8 mouse cellular contexts compared by ENCODE assay signal in the genomic region with DNA sequence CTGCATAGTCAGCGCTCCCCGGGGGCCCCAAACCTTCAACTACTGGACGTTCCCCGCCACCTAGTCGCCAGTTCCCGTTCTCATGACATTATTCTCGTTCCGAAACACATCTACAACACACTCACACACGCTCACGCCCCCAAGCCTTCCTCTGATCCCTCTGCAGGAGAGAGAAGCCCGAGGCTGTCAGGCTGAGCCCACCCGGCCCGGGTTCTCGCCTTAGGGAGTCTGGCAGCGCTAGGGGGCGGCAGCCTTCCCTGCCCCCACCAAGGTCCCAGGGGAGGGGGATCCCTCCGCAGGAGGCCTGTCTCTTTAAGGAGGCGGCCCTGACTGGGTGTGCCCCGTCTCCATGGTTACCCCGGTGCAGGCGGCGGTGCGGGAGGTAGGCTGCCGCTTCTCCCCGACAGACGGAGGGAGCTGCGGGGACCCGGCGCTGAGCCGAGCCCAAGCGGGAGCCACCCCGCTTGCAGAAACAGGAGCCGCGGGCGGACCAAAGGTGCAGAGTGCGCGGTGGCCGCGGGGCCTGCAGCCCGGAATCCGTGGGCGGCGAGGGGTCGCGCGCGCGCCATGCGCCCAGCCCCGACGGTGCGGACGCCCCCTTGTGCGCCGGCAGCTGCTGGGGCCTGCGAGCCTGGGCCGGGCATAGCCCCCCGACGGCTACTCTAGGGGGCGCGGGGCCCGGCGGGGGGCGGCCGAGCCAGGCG. TPM values are rescaled to one million over a fixed set of nuclear protein-coding genes. Genes with fewer than 3 reads are reported as not detected.
DNase-seq lines count a peak whose midpoint lies in the region; ATAC-seq and TF ChIP-seq lines count a peak whose summit lies in the region.

Gene Kcnh3 (plus strand): TSS at position 654 of the 704 bp plus-strand sequence.

- H3K9me3 ChIP-seq in E14TG2a.4 (ENCODE audit: low read length): no peaks in the 10 kb centered on the region
- H3K9me3 ChIP-seq in embryonic facial prominence, embryonic 15.5 days (replicated peaks): no peaks in the 10 kb centered on the region
- H3K9me3 ChIP-seq in hindbrain, embryonic 10.5 days: no peaks in the 10 kb centered on the region
- H3K9me3 ChIP-seq in lung, embryonic 15.5 days: no peaks in the 10 kb centered on the region

- H3K36me3 ChIP-seq in E14TG2a.4 (ENCODE audit: insufficient read depth, low read length): peaks cover 7% of the 10 kb centered on the region; the same call in 1 of the 2 replicates
- no peaks in the 10 kb centered on the region for H3K36me3 ChIP-seq in embryonic facial prominence, embryonic 15.5 days
- H3K36me3 ChIP-seq in hindbrain, embryonic 10.5 days: no peaks in the 10 kb centered on the region
- H3K36me3 ChIP-seq in lung, embryonic 15.5 days: no peaks in the 10 kb centered on the region

- H3K27ac ChIP-seq in embryonic facial prominence, embryonic 15.5 days (replicated peaks): peak within 1 kb of the TSS; percentile 22; the same call in 1 of the 2 replicates
- H3K27ac ChIP-seq in hindbrain, embryonic 10.5 days: peak within 1 kb of the TSS; percentile 62
- H3K27ac ChIP-seq in lung, embryonic 15.5 days: no peak within 1 kb of the TSS

- ATAC-seq in embryonic facial prominence, embryonic 15.5 days (ENCODE audit: insufficient number of reproducible peaks, low FRiP score, low TSS enrichment, low read depth): no peak
- peak; percentile 29; the same call in 1 of the 2 replicates for ATAC-seq in lung, embryonic 15.5 days (ENCODE audit: borderline replicate concordance, extremely low read depth, low FRiP score, low TSS enrichment)

- peak within 1 kb of the TSS; percentile 26 for H3K9ac ChIP-seq in embryonic facial prominence, embryonic 15.5 days
- H3K9ac ChIP-seq in lung, embryonic 15.5 days: peak within 1 kb of the TSS; percentile 21; the same call in 1 of the 2 replicates

- TF ChIP-seq CTCF in E14TG2a.4 (conservative IDR thresholded peaks at IDR 0.05; ENCODE audit: low read length): no peak

- peaks cover 92% of the 10 kb centered on the region for H3K4me1 ChIP-seq in E14TG2a.4 (replicated peaks; ENCODE audit: low read depth, low read length)
- H3K4me1 ChIP-seq in embryonic facial prominence, embryonic 15.5 days: peaks cover 48% of the 10 kb centered on the region
- H3K4me1 ChIP-seq in hindbrain, embryonic 10.5 days (replicated peaks): peaks cover 69% of the 10 kb centered on the region
- peaks cover 35% of the 10 kb centered on the region for H3K4me1 ChIP-seq in lung, embryonic 15.5 days

- peak within 1 kb of the TSS; percentile 82 for H3K4me3 ChIP-seq in E14TG2a.4 (replicated peaks; ENCODE audit: low read length)
- peak within 1 kb of the TSS; percentile 50 for H3K4me3 ChIP-seq in embryonic facial prominence, embryonic 15.5 days (replicated peaks)
- peak within 1 kb of the TSS; percentile 53 for H3K4me3 ChIP-seq in hindbrain, embryonic 10.5 days
- H3K4me3 ChIP-seq in lung, embryonic 15.5 days: peak within 1 kb of the TSS; percentile 40

- H3K27me3 ChIP-seq in E14TG2a.4 (ENCODE audit: insufficient read depth, low read length): peaks cover 77% of the 10 kb centered on the region
- peaks cover 83% of the 10 kb centered on the region for H3K27me3 ChIP-seq in embryonic facial prominence, embryonic 15.5 days
- H3K27me3 ChIP-seq in hindbrain, embryonic 10.5 days (ENCODE audit: insufficient read depth, poor library complexity, severe bottlenecking): peaks cover 100% of the 10 kb centered on the region
- peaks cover 100% of the 10 kb centered on the region for H3K27me3 ChIP-seq in lung, embryonic 15.5 days

- WGBS in embryonic facial prominence, embryonic 15.5 days: under 1% methylated on average over 63 of the region's 66 CpGs
- WGBS in hindbrain, embryonic 10.5 days: under 1% methylated on average over 63 of the region's 66 CpGs
- under 1% methylated on average over 56 of the region's 66 CpGs for WGBS in lung, embryonic 15.5 days

- H3K4me2 ChIP-seq in embryonic facial prominence, embryonic 15.5 days (replicated peaks): peak within 1 kb of the TSS; percentile 95
- peak within 1 kb of the TSS; percentile 75 for H3K4me2 ChIP-seq in lung, embryonic 15.5 days

- DNase-seq in adrenal gland, postnatal 14 days: peak; percentile 84
- peak; percentile 57 for DNase-seq in hindbrain, embryonic 10.5 days (ENCODE audit: low spot score)
- peak; percentile 57 to 78 for DNase-seq in layer of hippocampus, postnatal 10 days (ENCODE audit: low spot score in 2 of 2)
- DNase-seq in retina, postnatal 1 day: peak; percentile 78
- peak; percentile 26 to 46 for DNase-seq in urinary bladder, postnatal 36 days (ENCODE audit: low spot score in 2 of 2)

RNA-seq across cellular contexts. Expression of gene Kcnh3, which starts in this region (rescaled TPM):
- total RNA-seq in adrenal gland, postnatal 14 days (2021): 1.1 and 1.8 TPM in 2 replicates
- polyA plus RNA-seq in embryonic facial prominence, embryonic 15.5 days (2015; fragmentation: Nextera tagmentation; extraction: Ambion mirVana): 1.3 and 2.2 TPM in 2 replicates
- polyA plus RNA-seq in hindbrain, embryonic 10.5 days (2016; fragmentation: Nextera tagmentation; extraction: Ambion mirVana): 0.04 and 0.12 TPM in 2 replicates
- 100 to 1,000 TPM in 1 of 2 experiments, 10 to 100 TPM in 1; 91.5 to 105 TPM for total RNA-seq in layer of hippocampus, postnatal 10 days (2021)
- 0.65 and 0.79 TPM in 2 replicates for polyA plus RNA-seq in lung, embryonic 15.5 days (2015; fragmentation: Nextera tagmentation; extraction: Ambion mirVana)

Comparison
In these comparisons a context has a peak if more than half of its experiments do, and no peak if none do; other contexts are left out.
1. RNA of gene Kcnh3 (total RNA-seq): 91.5 to 105 TPM in layer of hippocampus, postnatal 10 days; 1.1 to 1.8 TPM in adrenal gland, postnatal 14 days; every median in the first group is over 10 times any median in the second.
2. Peak in DNase-seq, H3K4me3 ChIP-seq and H3K27ac ChIP-seq in hindbrain, embryonic 10.5 days; RNA of the gene not detected or under 1 TPM.
3. Peak in ATAC-seq, H3K4me3 ChIP-seq, H3K9ac ChIP-seq and H3K4me2 ChIP-seq in lung, embryonic 15.5 days; RNA of the gene not detected or under 1 TPM.
4. Peak in every context shown above with its lines, with median percentiles within 50 percentile points of each other: H3K4me3 ChIP-seq and DNase-seq.